Mouse (Mus musculus) gastrocnemius, postnatal 36 days (tissue): ENCODE measurements around the gene Maml2. TPM values are rescaled to one million over a fixed set of nuclear protein-coding genes. Genes with fewer than 3 reads are reported as not detected.
"Not testable (repeated sequence)": the region's sequence is repeated elsewhere in the genome, so short reads cannot be mapped to it uniquely, and the experiment has no call there.

Experiments
- DNase-seq, 2 experiments: peaks; one replicate each; pipeline ENCODE4 v3.0.0; 2022
- intact Hi-C: fragments of 180-260 bp; cut with DNase I; formaldehyde crosslinking; loops from one replicate; pipeline ENCODE4 v1.15.1; 2025
- total RNA-seq, 2 experiments: library from RNA; stranded (reverse); gene quantifications; 2 replicates each; pipeline ENCODE4 v1.2.3; 2021

Gene Maml2
- total RNA-seq, 2 experiments from 2014 or later, result 2.0 to 2.3 TPM

- intact Hi-C loops, result no loop called here
- DNase-seq, result no peak
Measured at GRCm38 (mm10) chr9:13693693-13694284, 396.0 kb downstream of the Maml2 start.

- intact Hi-C loops, result no loop called here
- DNase-seq, result no peak
Measured at GRCm38 (mm10) chr9:13694293-13694692, 396.5 kb downstream of the Maml2 start.

DNA sequence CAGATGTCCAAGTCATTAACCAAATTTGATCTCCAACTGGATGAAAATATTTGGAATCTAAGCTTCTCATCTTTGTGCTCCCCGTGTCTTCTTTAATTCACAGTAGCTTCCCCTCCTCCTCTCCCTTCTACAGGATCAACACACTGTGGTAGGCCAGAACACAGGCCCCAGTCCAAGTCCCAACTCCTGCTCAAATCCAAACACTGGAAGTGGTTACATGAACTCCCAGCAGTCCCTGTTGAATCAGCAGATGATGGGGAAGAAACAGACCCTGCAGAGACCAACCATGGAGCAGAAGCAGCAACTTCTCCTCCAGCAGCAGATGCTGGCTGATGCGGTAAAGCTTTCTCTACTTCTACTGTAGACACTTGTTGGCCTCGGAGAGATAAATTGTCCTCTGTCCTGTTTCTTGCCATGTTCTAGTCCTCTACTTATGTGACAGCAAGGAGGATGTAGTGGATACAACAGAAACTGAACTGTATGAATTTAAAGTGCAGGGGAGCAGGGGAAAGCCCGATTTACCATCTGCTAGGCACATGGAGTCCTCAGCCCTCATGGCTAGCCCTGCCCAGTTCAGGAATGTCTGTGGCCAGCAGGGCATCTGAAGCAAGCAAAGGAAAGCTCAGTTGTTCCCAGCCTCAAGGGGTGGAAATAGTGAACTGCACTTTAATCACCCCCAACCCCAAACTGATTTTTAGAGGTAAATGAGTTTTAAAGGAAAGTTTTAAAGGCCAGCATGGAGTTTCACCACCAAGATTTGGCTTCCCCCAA is 399.5 kb downstream of the Maml2 start:
- DNase-seq, result no peak
- intact Hi-C loops, result no loop called here

DNA sequence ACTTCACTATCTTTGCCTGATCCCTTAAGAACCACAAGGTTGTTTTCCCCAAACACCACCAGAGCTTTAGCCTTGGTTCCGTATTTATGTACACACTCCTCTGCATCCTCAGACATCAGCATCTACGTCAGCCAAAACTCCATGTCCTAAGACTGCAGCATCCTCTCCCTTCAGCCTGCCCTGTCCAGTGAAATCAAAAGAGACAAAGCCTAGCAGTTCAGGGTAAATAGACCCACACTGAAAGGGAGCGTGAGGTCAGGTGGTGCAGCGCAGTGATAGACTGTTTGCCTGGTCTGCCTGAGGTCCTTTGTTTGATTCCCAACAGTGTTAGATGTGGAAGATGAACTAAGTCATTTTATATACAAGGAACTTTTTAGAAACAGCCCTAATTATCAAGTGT is 400.1 kb downstream of the Maml2 start:
- intact Hi-C loops, result no loop called here
- no peak for DNase-seq

DNA sequence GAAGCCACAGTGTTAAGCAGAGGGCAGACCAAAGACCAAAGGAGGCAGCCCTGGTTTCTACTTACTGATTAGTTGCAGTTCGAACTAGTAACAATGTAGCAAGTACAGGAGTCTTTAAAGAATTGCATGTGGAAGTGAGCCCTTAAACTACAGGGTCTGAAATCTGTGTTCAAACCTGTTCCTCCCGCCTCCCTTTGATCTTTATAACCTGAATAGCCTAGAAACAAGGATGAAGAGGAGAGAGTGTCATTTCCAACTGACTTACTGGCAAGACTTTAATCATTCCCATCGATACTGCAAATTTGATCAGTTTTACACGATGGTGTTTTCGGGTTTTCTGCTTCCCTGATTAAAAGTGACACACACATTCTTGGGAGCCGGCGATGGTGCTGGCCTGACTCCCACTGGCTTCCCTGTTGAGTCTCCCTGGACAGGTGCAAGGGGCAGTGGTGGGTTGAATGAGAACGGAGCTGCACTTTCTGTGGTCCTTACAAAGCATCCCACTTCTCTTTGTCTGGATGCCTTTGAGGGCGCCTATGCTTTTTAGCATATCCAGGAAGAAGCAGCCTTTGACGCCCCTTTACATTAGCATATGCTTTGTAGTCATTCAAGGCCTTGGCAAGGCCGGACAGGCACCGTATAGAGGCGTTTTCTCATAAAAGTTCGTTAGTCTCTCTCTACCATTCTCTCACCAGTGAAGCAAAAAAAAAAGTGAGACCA is 401.5 kb downstream of the Maml2 start:
- intact Hi-C loops, result no loop called here
- no peak for DNase-seq

DNA sequence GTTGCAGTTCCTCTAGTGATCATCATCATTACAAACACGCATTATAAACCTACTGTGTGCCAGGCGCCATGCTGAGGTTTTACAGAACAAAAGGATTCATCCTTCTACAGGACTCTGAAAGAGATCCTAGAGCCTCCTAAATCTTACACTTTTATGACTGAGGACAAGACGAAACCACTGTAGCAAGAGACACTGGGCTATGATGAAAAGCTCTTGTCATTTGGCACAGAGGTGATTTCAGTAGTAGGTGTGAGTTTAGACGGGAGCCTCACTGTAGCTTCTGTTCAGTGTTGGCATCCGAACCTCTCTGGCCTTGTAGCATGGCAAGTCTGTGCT is 402.0 kb downstream of the Maml2 start:
- intact Hi-C loops, result no loop called here

DNA sequence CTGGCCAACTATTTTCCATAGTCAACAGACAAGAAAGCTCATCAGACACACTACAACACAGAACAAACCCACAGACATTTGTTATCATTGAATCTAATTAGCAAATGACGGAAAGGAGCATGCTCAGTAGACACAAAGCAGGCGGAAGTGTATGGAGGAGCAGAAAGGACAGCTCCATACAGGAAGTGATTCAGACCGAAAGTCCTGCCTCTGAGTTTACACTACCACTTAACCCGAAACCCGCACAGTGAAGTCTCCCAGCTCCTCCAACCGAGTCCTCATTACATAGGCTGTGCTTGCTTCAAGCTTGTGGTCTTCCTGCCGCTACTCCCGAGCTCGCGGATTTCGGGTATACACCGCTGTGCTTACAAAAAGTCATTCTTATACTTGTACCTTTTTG is 404.0 kb downstream of the Maml2 start:
- no peak for DNase-seq
- intact Hi-C loops, result no loop called here

More for the DNA sequence above, 402.0 kb downstream of the Maml2 start:
- no peak for DNase-seq

DNA sequence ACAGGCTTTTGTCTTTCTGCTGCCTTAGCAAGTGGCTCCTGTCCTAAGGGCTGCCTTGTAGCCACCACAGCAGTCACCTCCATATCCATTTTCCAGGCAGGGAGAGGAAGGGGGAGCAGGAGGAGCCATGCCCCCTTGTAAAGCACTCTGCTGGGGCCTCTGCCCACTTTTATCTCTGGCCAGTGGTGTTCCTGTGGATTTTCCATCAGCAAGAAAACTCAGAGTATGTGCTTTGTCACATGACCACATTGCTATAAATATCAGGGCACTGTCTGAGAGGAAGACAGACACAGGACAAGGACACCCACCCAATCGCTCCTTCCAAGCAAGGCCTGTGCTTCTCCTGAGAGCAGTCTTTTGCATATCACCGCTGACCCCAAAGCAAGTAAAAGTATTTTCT is 405.3 kb downstream of the Maml2 start:
- no peak for DNase-seq
- intact Hi-C loops, result no loop called here

GRCm38 (mm10) chr9:13704917-13705316 is 407.2 kb downstream of the Maml2 start:
- no peak for DNase-seq
- intact Hi-C loops, result no loop called here

DNA sequence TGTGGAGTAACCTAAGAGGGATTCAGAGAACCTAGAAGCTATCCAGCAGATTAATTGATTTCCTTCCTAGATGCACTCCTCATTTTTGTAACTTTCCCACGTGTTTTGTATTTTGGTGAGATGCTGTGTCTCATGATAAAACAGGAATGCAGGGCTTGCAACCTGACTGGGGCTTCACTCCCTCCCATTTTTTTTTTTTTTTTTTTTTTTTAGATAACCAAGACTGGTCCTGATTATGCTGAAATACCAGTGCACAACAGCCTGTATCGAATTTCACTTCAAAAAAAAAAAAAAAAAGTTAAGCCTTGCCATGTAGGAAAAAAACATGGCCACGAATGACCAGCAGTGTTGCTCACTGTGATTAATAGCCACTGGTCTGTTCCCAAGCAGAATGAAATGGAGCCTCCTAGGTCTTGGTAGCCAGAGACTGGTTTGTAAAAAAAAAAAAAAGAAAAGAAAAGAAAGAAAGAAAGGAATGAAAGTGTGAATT is 409.4 kb downstream of the Maml2 start:
- no peak for DNase-seq
- intact Hi-C loops, result no loop called here

GRCm38 (mm10) chr9:13709436-13709835 is 411.7 kb downstream of the Maml2 start:
- DNase-seq, result no peak
- intact Hi-C loops, result no loop called here

- DNase-seq, intact Hi-C loops: not testable (repeated sequence)
Measured at GRCm38 (mm10) chr9:13715891-13716290, 418.1 kb downstream of the Maml2 start.

DNA sequence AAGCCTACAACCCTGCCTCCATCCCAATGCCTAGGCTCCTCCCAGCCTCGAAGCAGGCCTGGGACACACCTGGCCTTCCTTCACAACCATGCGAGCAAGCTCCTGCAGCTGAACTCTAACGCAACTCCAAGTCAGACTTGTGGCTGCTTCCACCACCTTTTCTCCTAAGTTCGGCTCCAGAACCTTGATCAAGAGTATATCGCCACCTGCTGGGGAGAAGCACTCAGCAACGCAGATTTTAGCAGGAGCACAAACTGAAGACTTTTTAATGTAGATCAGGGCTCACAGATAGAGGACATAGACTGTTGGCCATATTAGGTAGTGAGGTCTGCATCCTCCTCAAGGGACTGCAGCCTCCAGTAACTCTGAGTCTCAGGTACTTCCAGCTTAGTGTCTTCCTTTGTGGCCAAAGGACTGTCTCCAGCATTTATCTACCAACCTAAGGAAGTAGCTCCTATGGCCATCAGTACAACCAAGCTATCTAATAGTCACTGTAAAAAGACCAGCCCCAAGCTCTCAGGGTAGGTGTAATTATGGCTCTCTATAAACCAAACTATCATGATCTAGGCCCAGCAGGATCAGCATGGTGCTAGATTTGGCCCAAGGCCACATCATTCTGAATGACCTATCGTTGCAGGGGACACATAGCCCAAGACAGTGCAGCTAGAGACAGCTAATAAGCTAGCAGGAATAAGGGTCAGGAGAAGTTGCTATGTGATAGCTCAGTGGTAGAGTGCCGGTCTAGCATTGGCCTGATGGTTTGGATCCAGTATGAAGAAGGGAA is 418.8 kb downstream of the Maml2 start:
- DNase-seq, result peak; percentile 52 to 66
- intact Hi-C loops, result loop anchor here (1.0 kb wide), 1 partner anchor 484 kb away; no protein-coding TSS in a partner anchor

- DNase-seq, result no peak
- intact Hi-C loops, result no loop called here
Measured at GRCm38 (mm10) chr9:13748404-13748797, 450.6 kb downstream of the Maml2 start, which contains the start of gene Mtmr2. TSS of gene Mtmr2 (plus strand) at chr9:13748410.

- intact Hi-C loops, result no loop called here
- peak; percentile 91 to 92 for DNase-seq
Measured at GRCm38 (mm10) chr9:13748798-13749674, 451.3 kb downstream of the Maml2 start.

DNA sequence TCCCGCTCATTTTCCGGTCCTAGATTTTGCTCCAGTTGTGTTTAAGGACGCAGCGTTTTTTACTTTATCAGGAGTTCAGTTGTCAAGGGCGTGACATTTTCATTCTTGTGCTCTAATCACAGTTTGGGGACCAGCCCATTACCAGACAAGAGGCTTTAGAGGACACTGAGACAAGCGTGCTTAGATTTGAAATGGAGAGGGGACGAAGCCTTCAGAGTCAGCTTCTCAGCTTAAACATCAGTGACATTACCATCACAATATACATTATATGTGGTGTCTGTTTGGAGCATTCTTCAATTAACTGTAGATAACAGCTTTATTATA is 451.9 kb downstream of the Maml2 start:
- no peak for DNase-seq
- intact Hi-C loops, result no loop called here

DNA sequence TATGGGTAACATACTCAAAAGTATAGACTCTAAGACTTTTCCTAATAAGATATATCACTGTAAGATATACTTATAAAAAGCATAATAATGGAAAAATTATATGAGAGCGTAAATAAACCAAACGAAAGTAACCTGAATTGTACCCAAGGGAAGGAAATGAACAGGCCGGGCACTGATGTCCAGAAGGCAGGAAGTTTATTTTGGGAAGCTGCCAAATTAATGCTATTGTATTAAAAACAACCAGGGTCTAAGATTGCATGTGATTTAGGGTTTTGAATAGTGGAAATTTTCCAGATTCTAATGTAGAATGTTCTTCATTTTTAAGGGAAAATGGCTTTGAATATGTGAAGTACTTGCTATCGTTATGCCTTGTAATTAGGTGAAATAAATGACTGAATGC is 454.8 kb downstream of the Maml2 start:
- DNase-seq, result no peak
- intact Hi-C loops, result no loop called here
